Mouse (Mus musculus) splenic B cell, adult 2 months (primary cell): ENCODE measurements at regions not wholly inside any gene's neighbourhood (a gene's known extent, or its start where the extent isn't known, plus 50 kb on each side); places are given as distances from the start of the nearest gene placed in this dataset.

Experiments
- DNase-seq: peaks from one replicate; pipeline ENCODE4 v3.0.0-alpha.2; 2011; ENCODE audit warnings: low read depth, low spot score
- H3K27me3 ChIP-seq: 2 replicates; pipeline ENCODE4 v1.6.1; 2012; ENCODE audit warnings: mild to moderate bottlenecking, low read length, moderate library complexity, mixed read lengths; ENCODE audit not compliant: control insufficient read depth, poor library complexity, insufficient read depth, severe bottlenecking
- H3K36me3 ChIP-seq: 2 replicates; pipeline ENCODE4 v1.6.1; 2012; ENCODE audit warnings: mild to moderate bottlenecking, low read length, moderate library complexity, mixed read lengths; ENCODE audit not compliant: control insufficient read depth, poor library complexity, insufficient read depth, severe bottlenecking

DNA sequence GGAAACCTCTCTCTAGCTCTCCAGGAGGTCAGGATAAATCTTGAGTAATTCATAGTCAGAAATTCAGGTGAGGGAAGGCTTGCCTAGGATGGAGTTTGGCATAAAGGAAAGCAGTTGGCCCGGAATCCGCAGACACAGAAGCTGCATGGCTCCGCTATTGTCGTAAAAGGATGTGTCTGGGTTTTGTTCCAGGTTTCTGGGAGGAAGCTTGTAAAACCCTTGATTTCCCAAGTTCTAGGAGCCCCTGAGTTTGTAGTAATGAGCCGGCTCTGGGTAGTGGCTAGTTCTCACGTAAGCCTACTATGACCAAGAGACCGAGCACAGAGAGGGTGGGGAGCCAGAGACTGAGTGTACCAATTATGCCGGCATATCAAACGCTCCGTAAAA, 52.7 kb upstream of the Gm21915 start:
- Histone ChIP-seq H3K27me3 (no peaks in the 10 kb centered on the region), H3K36me3 (no peaks in the 10 kb centered on the region)
- no peak for DNase-seq

DNA sequence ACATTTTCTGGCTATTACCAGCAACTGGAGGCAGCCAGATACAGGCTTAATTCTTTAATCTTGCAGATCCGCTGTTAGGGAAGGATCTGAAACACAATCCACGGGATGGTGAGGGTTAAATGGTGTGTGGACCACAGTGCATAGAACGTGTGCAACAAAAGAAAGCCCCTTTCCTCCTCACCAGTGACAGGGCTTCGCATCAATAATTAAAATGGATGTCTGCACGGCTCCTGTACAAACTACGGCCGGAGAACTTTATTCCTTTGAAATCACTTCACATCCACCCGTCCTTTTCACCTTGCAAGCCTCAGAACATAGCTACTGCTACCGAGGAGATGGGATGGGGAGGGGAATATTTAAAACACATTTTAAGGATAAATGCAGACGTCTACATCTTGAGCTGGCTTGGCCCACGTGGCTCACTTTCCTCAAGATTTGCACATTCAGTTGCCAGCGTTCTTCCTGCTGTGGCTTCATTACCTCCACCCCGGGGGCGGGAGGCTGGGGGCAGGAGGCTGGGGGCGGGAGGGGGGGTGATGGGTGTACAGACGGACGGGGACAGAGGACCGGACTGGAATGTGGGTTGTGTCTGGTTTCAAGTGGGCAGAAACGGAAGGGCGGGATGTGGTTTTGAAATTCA, 53.3 kb upstream of the Gm21915 start:
- Histone ChIP-seq H3K36me3 (no peaks in the 10 kb centered on the region), H3K27me3 (no peaks in the 10 kb centered on the region)
- no peak for DNase-seq

DNA sequence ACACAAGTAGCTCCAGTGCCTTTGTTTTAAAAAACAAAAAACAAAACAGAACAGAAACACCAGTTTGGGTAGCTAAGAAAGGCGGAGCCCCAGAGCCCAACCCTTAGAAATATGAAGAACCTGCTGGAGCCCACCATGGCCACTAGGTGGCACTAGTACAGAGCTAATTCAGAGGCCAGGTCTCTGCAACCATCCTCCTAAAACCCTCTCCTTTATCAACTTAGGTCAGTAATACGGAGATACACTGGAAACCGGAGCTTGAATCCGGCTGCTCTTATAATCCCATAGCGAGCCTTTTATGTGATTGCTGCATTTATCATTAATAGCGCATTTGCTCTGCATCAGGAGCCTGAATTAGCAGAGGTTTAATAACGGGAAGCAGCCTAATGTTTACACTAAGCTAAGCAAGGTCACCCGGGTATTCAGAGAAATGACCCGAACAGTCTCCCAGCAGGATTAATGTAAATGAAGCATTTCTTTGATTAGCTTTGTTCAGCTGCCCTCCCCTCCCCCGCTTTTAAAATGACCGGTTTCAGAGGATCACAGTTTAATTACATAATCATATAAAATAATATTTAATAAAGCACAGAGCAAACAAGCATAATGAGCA, 53.9 kb upstream of the Gm21915 start:
- no peaks in the 10 kb centered on the region for H3K27me3 ChIP-seq
- no peaks in the 10 kb centered on the region for H3K36me3 ChIP-seq
- DNase-seq = peak; percentile 78

DNA sequence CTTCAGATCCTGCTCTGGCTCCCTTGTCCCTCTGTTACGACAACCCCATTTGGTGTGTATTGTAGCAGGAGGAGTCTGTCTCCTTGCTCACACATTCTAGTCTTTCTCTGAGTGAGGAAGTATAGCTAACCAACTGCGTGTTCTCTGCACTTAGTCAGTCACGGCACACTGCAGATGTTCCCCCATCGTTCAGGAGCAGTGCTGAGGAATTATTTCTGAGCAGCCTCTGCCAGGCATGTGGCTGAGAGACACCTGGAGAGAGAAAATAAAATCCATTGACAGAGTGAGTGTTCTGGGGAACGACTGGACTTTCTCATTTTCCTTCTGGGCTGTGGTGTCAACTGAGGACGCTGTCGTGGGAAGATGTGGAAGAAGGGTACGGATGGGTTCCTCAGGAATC, 54.5 kb upstream of the Gm21915 start:
- DNase-seq = no peak
- Histone ChIP-seq H3K36me3 (no peaks in the 10 kb centered on the region), H3K27me3 (no peaks in the 10 kb centered on the region)

DNA sequence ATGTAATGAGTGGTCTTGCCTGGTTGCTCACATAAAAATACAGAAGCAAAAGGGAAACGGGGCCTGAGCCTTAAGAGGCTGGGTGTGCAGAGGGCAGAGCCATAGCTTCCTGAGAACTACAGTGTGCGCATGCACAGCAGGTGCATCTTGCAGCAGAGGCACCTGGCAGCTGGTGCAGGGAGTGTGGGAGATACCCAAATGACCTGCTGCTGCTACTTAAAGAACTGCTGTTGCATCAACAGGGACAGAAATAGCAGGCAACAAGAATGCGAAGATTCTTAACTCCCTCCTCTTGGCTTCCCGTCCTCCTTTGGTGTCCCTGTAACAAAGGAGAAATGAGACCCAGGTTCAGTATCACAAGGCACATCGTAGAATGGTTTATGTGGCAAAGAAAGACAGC, 56.3 kb upstream of the Gm21915 start:
- H3K36me3 ChIP-seq = no peaks in the 10 kb centered on the region
- peak; percentile 36 for DNase-seq
- H3K27me3 ChIP-seq = no peaks in the 10 kb centered on the region

DNA sequence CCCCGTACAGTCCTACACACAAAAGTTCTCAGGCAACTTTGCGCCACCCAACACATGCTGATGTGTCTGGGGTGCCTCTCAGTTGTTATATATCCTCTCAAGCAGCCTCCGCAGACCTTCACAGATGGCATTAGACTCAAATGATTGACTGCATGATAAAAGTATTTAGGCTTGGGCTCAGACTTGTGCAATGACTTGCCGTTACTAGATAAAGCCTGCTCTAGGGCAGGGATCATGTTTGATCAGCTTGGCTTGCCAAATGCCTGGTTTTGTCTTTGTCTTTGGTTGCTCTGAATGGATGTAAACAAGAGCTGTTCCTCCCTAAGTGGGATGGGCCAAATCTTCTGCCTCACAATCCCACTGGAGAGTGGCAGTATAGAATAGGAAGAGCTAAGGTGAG, 57.2 kb upstream of the Gm21915 start:
- no peaks in the 10 kb centered on the region for H3K36me3 ChIP-seq
- no peak for DNase-seq
- H3K27me3 ChIP-seq = no peaks in the 10 kb centered on the region

DNA sequence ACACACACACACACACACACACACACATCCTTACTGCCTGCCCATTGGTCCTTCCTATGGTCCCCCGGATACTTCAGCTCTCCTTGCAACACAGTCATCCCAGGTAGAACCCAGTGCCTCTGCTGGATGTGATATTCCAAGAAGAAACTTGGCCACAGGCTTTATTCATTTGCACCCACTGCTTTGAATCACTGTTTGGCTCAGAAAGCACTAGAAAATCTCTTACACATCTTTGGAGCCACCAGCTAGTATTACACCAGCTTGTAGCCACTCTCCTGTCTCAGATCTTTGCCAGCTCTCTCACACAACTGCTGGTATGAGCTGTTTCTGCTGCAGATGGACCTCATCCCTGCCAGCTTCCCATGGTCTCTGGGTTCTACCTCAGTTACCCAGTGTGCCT, 57.7 kb upstream of the Gm21915 start:
- Histone ChIP-seq H3K27me3 (no peaks in the 10 kb centered on the region), H3K36me3 (no peaks in the 10 kb centered on the region)
- no peak for DNase-seq

DNA sequence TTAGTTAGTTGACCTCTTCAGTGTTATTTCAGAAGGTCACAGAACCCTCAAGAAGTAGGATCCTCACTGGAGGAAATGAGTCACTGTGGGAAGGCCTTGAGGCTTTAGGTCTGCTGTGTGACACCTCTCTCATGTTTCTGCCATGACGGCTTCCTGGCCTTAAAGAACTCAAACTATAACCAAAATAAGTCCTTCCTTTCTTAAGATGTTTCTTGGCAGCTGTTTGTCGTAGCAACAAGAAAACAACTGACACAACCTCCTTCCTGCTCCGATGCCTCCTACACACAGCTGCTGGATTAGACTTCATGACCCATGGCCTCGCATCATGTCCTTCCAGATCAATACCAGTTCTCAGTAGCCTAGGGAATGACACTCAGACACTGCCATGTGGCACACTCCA, 58.1 kb upstream of the Gm21915 start:
- DNase-seq = no peak
- Histone ChIP-seq H3K27me3 (no peaks in the 10 kb centered on the region), H3K36me3 (no peaks in the 10 kb centered on the region)

DNA sequence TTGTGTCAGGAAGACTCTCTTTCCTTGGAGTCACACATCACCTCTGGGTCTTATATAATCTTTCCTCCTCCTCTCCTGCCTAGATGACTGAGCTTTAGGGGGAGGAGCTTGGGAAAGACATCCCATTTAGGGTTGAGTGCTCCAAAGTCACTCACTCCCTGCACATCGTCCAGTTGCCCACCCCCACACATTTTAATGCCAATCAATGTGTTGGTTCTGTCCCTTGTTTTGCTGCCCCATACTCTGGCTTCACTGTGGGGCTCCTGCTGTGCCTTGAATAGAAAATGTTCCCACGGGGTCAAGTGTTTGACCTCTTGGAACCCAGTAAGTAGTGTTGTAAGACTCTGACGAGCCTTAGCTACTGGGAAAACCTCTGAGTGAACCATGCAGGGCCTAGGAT, 58.8 kb upstream of the Gm21915 start:
- no peak for DNase-seq
- no peaks in the 10 kb centered on the region for H3K36me3 ChIP-seq
- H3K27me3 ChIP-seq = no peaks in the 10 kb centered on the region

DNA sequence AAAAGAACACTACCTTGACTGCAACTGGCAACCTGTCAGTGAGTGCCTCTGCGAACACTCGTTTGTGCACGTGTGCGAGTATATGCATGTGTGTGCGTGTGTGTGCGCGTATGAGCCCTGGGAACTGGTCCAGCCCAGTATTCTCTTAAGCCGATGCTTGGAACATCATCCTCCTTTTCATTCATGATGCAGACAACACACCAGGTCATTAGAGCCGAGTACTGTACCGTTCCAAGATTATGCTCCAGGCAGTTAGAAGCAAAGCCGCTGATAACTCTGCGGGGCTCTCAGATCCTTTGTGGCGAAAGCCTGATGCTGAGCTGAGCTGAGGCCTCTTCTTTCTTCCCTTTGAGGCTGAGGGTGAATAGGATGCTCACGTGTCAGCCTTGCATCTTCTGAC, 61.8 kb upstream of the Gm21915 start:
- Histone ChIP-seq H3K36me3 (no peaks in the 10 kb centered on the region), H3K27me3 (no peaks in the 10 kb centered on the region)
- no peak for DNase-seq

DNA sequence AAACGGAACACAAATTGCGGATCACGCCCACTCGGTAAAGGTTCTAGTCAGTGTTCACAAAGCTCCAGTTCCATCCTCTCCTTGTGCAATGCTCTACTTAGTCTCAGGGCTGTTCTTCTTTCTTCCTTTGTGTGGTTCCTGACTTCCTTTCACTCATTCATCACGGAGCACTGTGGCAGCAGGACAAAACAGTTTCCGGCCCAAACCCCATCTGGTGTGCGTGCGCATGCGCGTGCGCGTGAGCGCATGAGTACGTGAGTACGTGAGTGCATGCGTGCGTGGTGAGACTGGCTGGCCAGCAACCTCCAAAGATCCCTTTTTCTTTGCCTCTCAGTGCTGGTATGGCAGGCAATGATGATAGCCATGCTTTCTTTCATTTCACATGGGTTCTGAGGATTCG, 62.5 kb upstream of the Gm21915 start:
- H3K27me3 ChIP-seq = no peaks in the 10 kb centered on the region
- DNase-seq = no peak
- no peaks in the 10 kb centered on the region for H3K36me3 ChIP-seq

DNA sequence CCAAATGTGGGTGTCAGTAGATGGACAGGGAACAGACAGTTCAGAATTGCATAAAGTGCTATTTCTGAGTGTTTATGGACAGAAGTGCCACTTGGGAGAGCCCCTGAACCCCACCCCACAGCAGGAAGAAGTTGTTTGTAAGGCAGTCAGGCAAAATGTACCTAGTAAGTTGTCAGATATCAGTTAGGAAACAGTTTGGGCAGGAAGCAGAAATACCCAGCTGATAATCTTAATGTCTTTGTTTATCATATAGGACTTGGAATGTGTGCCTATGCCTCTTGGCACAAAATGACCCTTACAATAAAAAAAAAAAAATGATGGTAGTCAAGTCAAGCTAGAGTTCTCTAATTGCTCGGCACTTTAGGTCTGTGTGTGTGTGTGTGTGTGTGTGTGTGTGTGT, 66.9 kb upstream of the Gm21915 start:
- Histone ChIP-seq H3K36me3 (no peaks in the 10 kb centered on the region), H3K27me3 (no peaks in the 10 kb centered on the region)
- DNase-seq = no peak

DNA sequence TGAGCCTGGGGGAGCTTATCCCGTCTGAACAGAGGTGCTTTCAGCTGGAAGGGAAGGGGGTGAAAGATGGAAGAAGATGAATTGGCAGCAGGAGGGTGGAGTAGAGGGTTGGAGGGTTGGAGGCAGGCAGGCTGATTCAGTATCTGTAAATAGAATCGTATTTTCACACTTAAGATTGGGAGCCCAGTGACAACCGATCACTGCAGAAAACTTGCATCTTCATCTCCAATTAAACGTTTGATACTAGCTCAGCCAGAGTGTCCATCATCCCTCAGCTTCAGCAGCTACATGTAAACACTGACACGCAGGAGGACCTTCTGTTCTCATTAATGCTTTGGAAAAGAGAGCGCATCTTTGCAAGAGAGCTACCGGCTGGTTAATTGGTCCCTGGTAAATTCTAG, 67.2 kb upstream of the Gramd1b start:
- DNase-seq = no peak
- no peaks in the 10 kb centered on the region for H3K36me3 ChIP-seq
- no peaks in the 10 kb centered on the region for H3K27me3 ChIP-seq

DNA sequence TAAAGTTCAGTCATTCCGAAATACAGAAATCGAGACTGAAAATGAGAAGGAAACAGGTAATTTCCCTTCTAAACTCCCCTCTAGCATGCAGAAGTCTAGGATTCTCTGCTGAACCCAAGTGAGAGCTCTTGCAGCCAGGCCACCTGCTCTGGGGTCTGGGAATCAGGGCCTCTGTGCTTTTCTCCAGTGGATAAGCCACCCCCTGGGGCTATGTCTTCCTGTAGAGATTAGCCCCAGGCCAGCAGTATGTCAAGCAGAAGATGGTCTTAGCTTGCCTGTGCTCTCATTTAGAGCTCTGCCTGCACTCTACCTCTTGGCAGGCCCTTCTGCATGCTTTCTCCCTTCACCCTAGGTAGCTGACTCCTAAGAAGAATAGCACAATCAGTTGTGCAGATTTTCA, 56.2 kb upstream of the Gramd1b start:
- H3K27me3 ChIP-seq = no peaks in the 10 kb centered on the region
- no peaks in the 10 kb centered on the region for H3K36me3 ChIP-seq
- DNase-seq = no peak

DNA sequence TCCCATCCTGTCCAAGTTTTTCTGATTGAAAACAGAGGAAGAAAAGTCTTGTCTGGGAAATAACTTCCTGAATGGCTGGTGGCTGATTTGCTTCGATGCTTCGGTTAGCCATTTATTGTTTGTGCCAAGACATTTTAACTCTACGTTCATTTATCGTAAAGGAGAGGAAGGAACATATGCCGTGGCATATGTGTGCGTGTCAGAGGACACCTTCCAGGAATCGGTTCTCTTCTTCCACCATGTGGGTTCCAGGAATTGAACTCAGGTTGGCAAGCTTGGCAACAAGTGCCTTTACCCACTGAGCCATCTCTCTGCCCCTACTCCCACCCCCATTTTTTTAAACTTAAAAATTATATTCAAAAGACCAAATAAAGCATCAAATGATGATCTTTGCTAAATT, 55.4 kb upstream of the Gramd1b start:
- DNase-seq = no peak
- no peaks in the 10 kb centered on the region for H3K27me3 ChIP-seq
- no peaks in the 10 kb centered on the region for H3K36me3 ChIP-seq

DNA sequence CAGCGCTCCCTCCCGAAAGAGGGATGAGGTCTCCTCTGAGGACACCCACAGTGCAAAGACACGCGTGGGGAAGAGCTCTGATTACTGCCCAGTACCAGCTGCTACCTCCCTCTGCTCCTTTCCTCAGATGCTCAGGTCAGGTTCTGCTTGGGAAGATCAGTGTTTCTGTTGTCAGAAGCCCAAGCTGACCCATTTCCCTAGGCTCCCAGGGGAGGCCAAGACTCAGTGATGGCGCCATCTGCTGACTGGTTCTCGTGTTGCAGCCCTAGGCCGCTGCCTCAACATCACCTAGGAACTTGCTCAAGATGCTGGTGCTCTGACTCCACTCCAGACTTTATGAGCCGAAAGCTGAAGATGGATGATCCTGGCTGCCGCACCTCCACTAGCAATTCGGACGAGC, 52.4 kb upstream of the Gramd1b start:
- no peaks in the 10 kb centered on the region for H3K27me3 ChIP-seq
- DNase-seq = peak; percentile 69
- no peaks in the 10 kb centered on the region for H3K36me3 ChIP-seq
